Mouse (Mus musculus): Measurements from ENCODE around the gene Gga3. TPM values are rescaled to one million over a fixed set of nuclear protein-coding genes. Genes with fewer than 3 reads are reported as not detected.

Gene Gga3
- polyA plus RNA-seq, 1 experiment from 2014 or later = 20.9 TPM

GRCm38 (mm10) chr11:115615875-115616274 is 12.0 kb upstream of the Gga3 start:
- WGBS = 86% methylated on average over 6 of the region's 6 CpGs
- ATAC-seq (ENCODE audit: low FRiP score, low read depth) = no peak
- H3K4me1 ChIP-seq = peaks cover 18% of the 10 kb centered on the region

GRCm38 (mm10) chr11:115615108-115615825 is 11.4 kb upstream of the Gga3 start:
- no peak for ATAC-seq (ENCODE audit: low FRiP score, low read depth)
- no peak overlapping the region for H3K4me2 ChIP-seq (replicated peaks)
- H3K27ac ChIP-seq = no peak overlapping the region
- H3K9ac ChIP-seq = peak overlapping the region; percentile 31; the same call in 1 of the 2 replicates
- no peaks in the 10 kb centered on the region for H3K27me3 ChIP-seq
- 84% methylated on average over 15 of the region's 15 CpGs for whole genome bisulfite sequencing
- peaks cover 42% of the 10 kb centered on the region for H3K36me3 ChIP-seq
- H3K9me3 ChIP-seq = no peaks in the 10 kb centered on the region
- peaks cover 18% of the 10 kb centered on the region for H3K4me1 ChIP-seq
- H3K4me3 ChIP-seq = no peak overlapping the region

More at GRCm38 (mm10) chr11:115615875-115616274, 12.0 kb upstream of the Gga3 start:
- Histone ChIP-seq H3K4me3 (no peak overlapping the region), H3K9ac (peak overlapping the region; percentile 31; the same call in 1 of the 2 replicates), H3K27ac (no peak overlapping the region), H3K27me3 (no peaks in the 10 kb centered on the region), H3K36me3 (peaks cover 48% of the 10 kb centered on the region), H3K4me2 (replicated peaks) (no peak overlapping the region), H3K9me3 (no peaks in the 10 kb centered on the region)

- Histone ChIP-seq H3K4me3 (no peak overlapping the region), H3K4me1 (peaks cover 18% of the 10 kb centered on the region), H3K36me3 (peaks cover 40% of the 10 kb centered on the region), H3K4me2 (replicated peaks) (no peak overlapping the region), H3K27me3 (no peaks in the 10 kb centered on the region), H3K9me3 (no peaks in the 10 kb centered on the region), H3K27ac (no peak overlapping the region), H3K9ac (no peak overlapping the region)
- no peak for ATAC-seq (ENCODE audit: low FRiP score, low read depth)
- 86% methylated on average over 10 of the region's 10 CpGs for WGBS
These were observed 10.7 kb upstream of the Gga3 start for GRCm38 (mm10) chr11:115614346-115615107.

- Histone ChIP-seq H3K4me1 (peaks cover 18% of the 10 kb centered on the region), H3K27ac (peak overlapping the region; percentile 86), H3K36me3 (peaks cover 44% of the 10 kb centered on the region), H3K9me3 (no peaks in the 10 kb centered on the region), H3K4me2 (replicated peaks) (peak overlapping the region; percentile 81), H3K27me3 (no peaks in the 10 kb centered on the region), H3K4me3 (peak overlapping the region; percentile 63), H3K9ac (peak overlapping the region; percentile 70)
- WGBS = under 1% methylated on average over 16 of the region's 16 CpGs
- ATAC-seq (ENCODE audit: low FRiP score, low read depth) = no peak; the same call in 1 of the 2 replicates
These were observed 9.5 kb upstream of the Gga3 start for GRCm38 (mm10) chr11:115613138-115613945.

GRCm38 (mm10) chr11:115612410-115613137 is 8.7 kb upstream of the Gga3 start, which contains the start of gene Mif4gd:
Mif4gd (minus strand) TSS chr11:115612969.
- Histone ChIP-seq H3K4me3 (peak within 1 kb of the TSS; percentile 63), H3K9me3 (no peaks in the 10 kb centered on the region), H3K4me1 (peaks cover 18% of the 10 kb centered on the region), H3K9ac (peak within 1 kb of the TSS; percentile 70), H3K27me3 (no peaks in the 10 kb centered on the region), H3K36me3 (peaks cover 51% of the 10 kb centered on the region), H3K4me2 (replicated peaks) (peak within 1 kb of the TSS; percentile 81), H3K27ac (peak within 1 kb of the TSS; percentile 86)
- ATAC-seq (ENCODE audit: low FRiP score, low read depth) = peak; percentile 82
- WGBS = under 1% methylated on average over 53 of the region's 80 CpGs

GRCm38 (mm10) chr11:115612059-115612409 is 8.2 kb upstream of the Gga3 start:
- H3K27me3 ChIP-seq = no peaks in the 10 kb centered on the region
- H3K4me2 ChIP-seq (replicated peaks) = peak overlapping the region; percentile 81
- ATAC-seq (ENCODE audit: low FRiP score, low read depth) = peak; percentile 42; the same call in 1 of the 2 replicates
- H3K27ac ChIP-seq = peak overlapping the region; percentile 52; the same call in 1 of the 2 replicates
- peaks cover 18% of the 10 kb centered on the region for H3K4me1 ChIP-seq
- H3K9ac ChIP-seq = peak overlapping the region; percentile 70
- H3K4me3 ChIP-seq = peak overlapping the region; percentile 63
- WGBS = under 1% methylated on average over 13 of the region's 13 CpGs
- peaks cover 51% of the 10 kb centered on the region for H3K36me3 ChIP-seq
- H3K9me3 ChIP-seq = no peaks in the 10 kb centered on the region

- Histone ChIP-seq H3K9ac (no peak overlapping the region; the same call in 1 of the 2 replicates), H3K27ac (no peak overlapping the region), H3K4me2 (replicated peaks) (peak overlapping the region; percentile 81; the same call in 1 of the 2 replicates), H3K4me3 (peak overlapping the region; percentile 63; the same call in 1 of the 2 replicates), H3K4me1 (peaks cover 18% of the 10 kb centered on the region), H3K9me3 (no peaks in the 10 kb centered on the region), H3K27me3 (no peaks in the 10 kb centered on the region), H3K36me3 (peaks cover 55% of the 10 kb centered on the region)
- WGBS = 58% methylated on average over 6 of the region's 6 CpGs
- no peak for ATAC-seq (ENCODE audit: low FRiP score, low read depth)
These were observed 7.3 kb upstream of the Gga3 start for GRCm38 (mm10) chr11:115611173-115611572.

GRCm38 (mm10) chr11:115609576-115609975 is 5.7 kb upstream of the Gga3 start:
- no peak overlapping the region for H3K27ac ChIP-seq
- H3K4me1 ChIP-seq = peaks cover 31% of the 10 kb centered on the region
- H3K4me3 ChIP-seq = no peak overlapping the region
- 78% methylated on average over 3 of the region's 3 CpGs for WGBS
- peaks cover 50% of the 10 kb centered on the region for H3K36me3 ChIP-seq
- no peak overlapping the region for H3K4me2 ChIP-seq (replicated peaks)
- no peaks in the 10 kb centered on the region for H3K9me3 ChIP-seq
- no peak overlapping the region for H3K9ac ChIP-seq
- H3K27me3 ChIP-seq = no peaks in the 10 kb centered on the region
- ATAC-seq (ENCODE audit: low FRiP score, low read depth) = no peak

GRCm38 (mm10) chr11:115608421-115609399 is 4.9 kb upstream of the Gga3 start:
- H3K36me3 ChIP-seq = peaks cover 47% of the 10 kb centered on the region
- peaks cover 29% of the 10 kb centered on the region for H3K4me1 ChIP-seq
- no peaks in the 10 kb centered on the region for H3K27me3 ChIP-seq
- H3K9me3 ChIP-seq = no peaks in the 10 kb centered on the region
- no peak overlapping the region for H3K4me3 ChIP-seq
- no peak overlapping the region for H3K27ac ChIP-seq
- ATAC-seq (ENCODE audit: low FRiP score, low read depth) = no peak
- H3K9ac ChIP-seq = no peak overlapping the region
- 83% methylated on average over 23 of the region's 23 CpGs for WGBS
- H3K4me2 ChIP-seq (replicated peaks) = no peak overlapping the region

GRCm38 (mm10) chr11:115606733-115607132 is 2.9 kb upstream of the Gga3 start:
- Histone ChIP-seq H3K27me3 (no peaks in the 10 kb centered on the region), H3K27ac (no peak overlapping the region), H3K4me1 (peaks cover 31% of the 10 kb centered on the region), H3K36me3 (peaks cover 53% of the 10 kb centered on the region), H3K9me3 (no peaks in the 10 kb centered on the region), H3K9ac (no peak overlapping the region), H3K4me3 (no peak overlapping the region), H3K4me2 (replicated peaks) (no peak overlapping the region)
- 93% methylated on average over 18 of the region's 18 CpGs for WGBS
- ATAC-seq (ENCODE audit: low FRiP score, low read depth) = no peak

All from limb, embryonic 13.5 days (tissue).